Mouse (Mus musculus) forebrain, embryonic 11.5 days (tissue): ENCODE results near the gene Tmub2. TPM values are rescaled to one million over a fixed set of nuclear protein-coding genes. Genes with fewer than 3 reads are reported as not detected.

ENCODE experiments used
- ATAC-seq: fragments of 200-750 bp; cut with Nextera tagmentation; replicated peaks from 2 replicates; pipeline ENCODE4 v1.8.0; 2017; ENCODE audit warnings: moderate TSS enrichment; ENCODE audit not compliant: low FRiP score
- DNase-seq: peaks from one replicate; pipeline ENCODE4 v3.0.0-alpha.2; 2017; ENCODE audit warnings: low spot score
- H3K27ac ChIP-seq: fragments of 300-500 bp; sonication (generic); 2 replicates; pipeline ENCODE4 v1.5.1; 2014; ENCODE audit warnings: low read depth, low read length
- H3K27me3 ChIP-seq: fragments of 300-500 bp; sonication (generic); 2 replicates; pipeline ENCODE4 v1.6.1; 2014; ENCODE audit warnings: mild to moderate bottlenecking, low read length, mixed read lengths; ENCODE audit not compliant: control insufficient read depth, insufficient read depth
- H3K36me3 ChIP-seq: fragments of 300-500 bp; sonication (generic); 2 replicates; pipeline ENCODE4 v1.6.1; 2014; ENCODE audit warnings: mild to moderate bottlenecking, low read length, moderate library complexity, mixed read lengths; ENCODE audit not compliant: control insufficient read depth, insufficient read depth
- H3K4me1 ChIP-seq: fragments of 300-500 bp; sonication (generic); replicated peaks from 2 replicates; pipeline ENCODE4 v1.6.1; 2014; ENCODE audit warnings: low read length, mixed read lengths; ENCODE audit not compliant: control insufficient read depth, insufficient read depth
- H3K4me2 ChIP-seq: fragments of 300-500 bp; sonication (generic); 2 replicates; pipeline ENCODE4 v1.6.1; 2014; ENCODE audit warnings: low read depth, mild to moderate bottlenecking, low read length, moderate library complexity, mixed read lengths; ENCODE audit not compliant: severe bottlenecking
- H3K4me3 ChIP-seq: fragments of 300-500 bp; sonication (generic); 2 replicates; pipeline ENCODE4 v1.5.1; 2014; ENCODE audit warnings: low read depth, low read length
- H3K9ac ChIP-seq: fragments of 300-500 bp; sonication (generic); 2 replicates; pipeline ENCODE4 v1.6.1; 2014; ENCODE audit warnings: low read length
- H3K9me3 ChIP-seq: fragments of 300-500 bp; sonication (generic); 2 replicates; pipeline ENCODE4 v1.6.1; 2016; ENCODE audit warnings: low read length, mixed read lengths; ENCODE audit not compliant: control insufficient read depth
- WGBS: fragments of 180-500 bp; shearing (Covaris S2); extraction: QIAGEN DNeasy Blood & Tissue Kit; methylation state at CpG from one replicate; pipeline ENCODE4 v1.1.7; 2014; 5-methylcytosine and 5-hydroxymethylcytosine counted together
- polyA plus RNA-seq: library from polyadenylated mRNA; unstranded; fragments of >200 nt; fragmentation: Nextera tagmentation; extraction: Ambion mirVana; gene quantifications from 2 replicates; pipeline ENCODE4 v1.2.1, GENCODE M21; 2014

Gene Tmub2
- polyA plus RNA-seq, 1 experiment from 2014 or later, result 50.0 TPM

- no peaks in the 10 kb centered on the region for H3K9me3 ChIP-seq
- H3K27ac ChIP-seq, result no peak overlapping the region
- no peak for DNase-seq
- no peaks in the 10 kb centered on the region for H3K27me3 ChIP-seq
- no peak overlapping the region for H3K4me3 ChIP-seq
- no peak for ATAC-seq
- no peak overlapping the region for H3K4me2 ChIP-seq
- WGBS, result 84% methylated on average over 5 of the region's 5 CpGs
- H3K4me1 ChIP-seq, result peaks cover 3% of the 10 kb centered on the region
- peak overlapping the region; percentile 94; the same call in 1 of the 2 replicates for H3K9ac ChIP-seq
- peaks cover 7% of the 10 kb centered on the region; the same call in 1 of the 2 replicates for H3K36me3 ChIP-seq
Measured at GRCm38 (mm10) chr11:102294416-102294815, 9.7 kb downstream of the Tmub2 start.

GRCm38 (mm10) chr11:102294887-102295597 is 10.3 kb downstream of the Tmub2 start:
- peaks cover 7% of the 10 kb centered on the region; the same call in 1 of the 2 replicates for H3K36me3 ChIP-seq
- peak overlapping the region; percentile 94 for H3K4me3 ChIP-seq
- peak overlapping the region; percentile 100 for H3K27ac ChIP-seq
- ATAC-seq (no peak), DNase-seq (no peak)
- 72% methylated on average over 12 of the region's 12 CpGs for WGBS
- H3K4me1 ChIP-seq, result peaks cover 3% of the 10 kb centered on the region
- peak overlapping the region; percentile 94 for H3K9ac ChIP-seq
- H3K9me3 ChIP-seq, result no peaks in the 10 kb centered on the region
- H3K4me2 ChIP-seq, result peak overlapping the region; percentile 91
- H3K27me3 ChIP-seq, result no peaks in the 10 kb centered on the region

- Histone ChIP-seq H3K4me3 (peak overlapping the region; percentile 94), H3K9me3 (no peaks in the 10 kb centered on the region), H3K27ac (peak overlapping the region; percentile 100), H3K36me3 (peaks cover 2% of the 10 kb centered on the region; the same call in 1 of the 2 replicates), H3K4me1 (peaks cover 3% of the 10 kb centered on the region), H3K4me2 (peak overlapping the region; percentile 91), H3K27me3 (no peaks in the 10 kb centered on the region), H3K9ac (peak overlapping the region; percentile 94)
- ATAC-seq (peak; percentile 45), DNase-seq (peak; percentile 90)
- WGBS, result under 1% methylated on average over 45 of the region's 73 CpGs
Measured at GRCm38 (mm10) chr11:102295598-102296471, 11.1 kb downstream of the Tmub2 start.

- ATAC-seq (peak; percentile 95), DNase-seq (peak; percentile 99)
- Histone ChIP-seq H3K27ac (peak within 1 kb of the TSS; percentile 100), H3K36me3 (no peaks in the 10 kb centered on the region), H3K4me3 (peak within 1 kb of the TSS; percentile 94), H3K9ac (peak within 1 kb of the TSS; percentile 94), H3K27me3 (no peaks in the 10 kb centered on the region), H3K4me1 (peaks cover 3% of the 10 kb centered on the region), H3K9me3 (no peaks in the 10 kb centered on the region), H3K4me2 (peak within 1 kb of the TSS; percentile 91)
- WGBS, result 0% methylated on average over 62 of the region's 125 CpGs
Measured at GRCm38 (mm10) chr11:102296491-102297472, 12.1 kb downstream of the Tmub2 start, which contains the start of gene Atxn7l3. TSS of gene Atxn7l3 (minus strand) at chr11:102296631.

GRCm38 (mm10) chr11:102297577-102298556 is 13.1 kb downstream of the Tmub2 start:
- Histone ChIP-seq H3K4me3 (peak overlapping the region; percentile 94), H3K9ac (peak overlapping the region; percentile 53), H3K27ac (peak overlapping the region; percentile 60; the same call in 1 of the 2 replicates), H3K4me1 (peaks cover 3% of the 10 kb centered on the region), H3K27me3 (no peaks in the 10 kb centered on the region), H3K4me2 (peak overlapping the region; percentile 91), H3K9me3 (no peaks in the 10 kb centered on the region), H3K36me3 (no peaks in the 10 kb centered on the region)
- ATAC-seq, result peak; percentile 36
- DNase-seq, result peak; percentile 77
- WGBS, result 27% methylated on average over 27 of the region's 27 CpGs

- Histone ChIP-seq H3K27ac (no peak overlapping the region), H3K4me3 (no peak overlapping the region), H3K9me3 (no peaks in the 10 kb centered on the region), H3K4me2 (no peak overlapping the region), H3K36me3 (no peaks in the 10 kb centered on the region), H3K4me1 (peaks cover 3% of the 10 kb centered on the region), H3K9ac (no peak overlapping the region), H3K27me3 (no peaks in the 10 kb centered on the region)
- DNase-seq (peak; percentile 80), ATAC-seq (no peak)
- 17% methylated on average over 1 of the region's 1 CpGs for WGBS
Measured at GRCm38 (mm10) chr11:102299839-102300238, 15.1 kb downstream of the Tmub2 start.

- WGBS, result 37% methylated on average over 2 of the region's 2 CpGs
- DNase-seq (no peak), ATAC-seq (no peak)
- H3K4me3 ChIP-seq, result no peak overlapping the region
- H3K4me2 ChIP-seq, result no peak overlapping the region
- H3K36me3 ChIP-seq, result no peaks in the 10 kb centered on the region; the same call in 1 of the 2 replicates
- H3K9ac ChIP-seq, result no peak overlapping the region
- H3K27me3 ChIP-seq, result no peaks in the 10 kb centered on the region
- H3K27ac ChIP-seq, result no peak overlapping the region
- no peaks in the 10 kb centered on the region for H3K9me3 ChIP-seq
- H3K4me1 ChIP-seq, result peaks cover 2% of the 10 kb centered on the region
Measured at GRCm38 (mm10) chr11:102304141-102304540, 19.4 kb downstream of the Tmub2 start.
